Mouse (Mus musculus) yolk sac, embryonic 10.5 days (tissue): ENCODE measurements at regions not wholly inside any gene's neighbourhood (a gene's known extent, or its start where the extent isn't known, plus 50 kb on each side); places are given as distances from the start of the nearest gene placed in this dataset.
A peak's percentile ranks its signal among the peaks of the same experiment; 100 is the strongest.

Experiments
- DNase-seq: peaks from one replicate; pipeline ENCODE4 v3.0.0-alpha.2; 2017; ENCODE audit warnings: low spot score

DNA sequence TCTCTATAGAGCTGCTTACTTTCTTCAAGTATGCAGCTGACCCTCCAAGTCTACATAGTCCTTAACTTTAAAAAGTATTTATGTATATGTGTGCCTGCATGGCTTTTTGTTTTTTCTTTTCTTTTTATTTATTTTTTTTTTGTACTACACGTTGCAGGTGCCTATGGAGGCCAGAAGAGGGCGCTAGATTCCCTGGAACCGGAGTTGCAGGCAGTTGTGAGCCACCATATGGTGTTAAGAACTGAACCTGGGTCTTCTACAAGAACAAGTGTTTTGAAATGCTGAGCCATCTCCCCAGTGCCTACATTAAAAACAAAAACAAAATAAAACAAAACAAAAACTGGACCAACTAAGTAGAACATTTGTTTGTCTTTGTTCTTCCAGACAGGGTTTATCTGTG is 325.9 kb upstream of the Dio3 start:
- DNase-seq, result no peak

DNA sequence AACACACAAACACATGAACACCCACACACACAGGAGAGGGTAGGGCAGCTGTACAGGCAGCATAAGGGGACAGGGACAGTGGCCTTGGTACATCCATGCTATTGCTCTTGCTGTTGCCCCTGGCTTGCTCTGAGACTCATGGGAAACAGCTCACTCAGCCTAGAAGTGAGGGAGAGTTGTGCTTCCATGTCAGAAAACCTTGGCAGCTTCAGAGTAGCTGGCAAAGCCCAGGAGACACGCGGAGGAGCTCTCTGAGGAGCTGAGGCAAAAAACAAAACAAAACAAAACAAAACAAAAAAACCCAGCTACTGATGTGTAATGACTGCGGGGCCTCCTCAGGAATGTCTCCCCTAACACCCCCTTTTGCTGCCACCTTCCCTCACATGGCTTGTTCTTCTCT is 321.6 kb upstream of the Dio3 start:
- no peak for DNase-seq

DNA sequence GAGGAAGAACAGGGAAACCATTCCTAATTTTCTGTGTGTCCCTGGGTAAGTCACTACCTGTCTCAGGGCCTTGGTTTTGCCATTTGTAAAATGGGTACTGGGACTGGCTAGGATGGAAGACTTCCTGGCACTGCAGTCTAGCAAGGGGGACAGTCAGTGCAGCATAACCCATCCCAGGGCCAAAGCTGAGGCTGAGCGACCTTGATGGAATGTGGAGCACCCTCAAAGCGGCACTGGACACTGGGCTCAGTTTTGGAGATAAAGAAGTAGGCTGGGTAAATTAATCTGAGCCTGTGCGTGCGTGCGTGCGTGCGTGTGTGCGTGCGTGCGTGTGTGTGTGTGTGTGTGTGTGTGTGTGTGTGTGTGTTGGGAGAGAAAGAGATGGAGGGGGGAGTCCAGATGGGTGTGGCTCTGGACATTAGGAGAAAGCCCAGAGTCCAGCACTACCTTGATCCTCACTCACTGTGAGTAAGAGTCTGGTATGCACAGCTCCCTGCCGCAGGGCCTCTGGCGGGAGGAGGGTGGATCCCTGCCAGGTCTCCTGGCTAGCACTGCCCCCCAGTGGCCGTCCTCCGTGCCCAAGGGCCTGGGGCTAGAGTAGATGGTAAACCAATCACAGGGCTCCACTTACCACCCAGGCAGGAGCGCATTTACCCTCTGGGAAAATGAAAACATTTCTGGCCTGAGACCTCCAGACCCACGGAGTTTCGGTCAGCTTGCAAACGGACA is 320.3 kb upstream of the Dio3 start:
- peak; percentile 80 for DNase-seq

DNA sequence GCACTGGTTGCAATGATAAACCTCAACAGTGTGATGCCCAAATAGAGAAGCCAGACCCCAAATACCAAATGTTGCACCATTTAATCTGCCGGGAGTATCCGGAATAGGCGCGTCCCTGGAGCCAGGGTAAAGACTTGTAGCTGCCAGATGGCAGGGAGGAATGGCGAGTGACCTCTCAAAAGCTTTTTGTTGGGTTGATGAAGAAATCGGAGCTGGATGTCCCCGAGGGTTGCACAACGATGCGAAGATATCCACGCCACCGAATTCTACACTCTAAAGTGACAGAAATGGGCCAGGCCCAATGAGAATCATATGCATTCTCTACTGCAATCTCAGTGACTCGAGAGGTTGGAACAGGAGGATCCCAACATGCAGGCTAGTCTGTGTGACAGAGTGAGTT is 312.1 kb upstream of the Dio3 start:
- no peak for DNase-seq

DNA sequence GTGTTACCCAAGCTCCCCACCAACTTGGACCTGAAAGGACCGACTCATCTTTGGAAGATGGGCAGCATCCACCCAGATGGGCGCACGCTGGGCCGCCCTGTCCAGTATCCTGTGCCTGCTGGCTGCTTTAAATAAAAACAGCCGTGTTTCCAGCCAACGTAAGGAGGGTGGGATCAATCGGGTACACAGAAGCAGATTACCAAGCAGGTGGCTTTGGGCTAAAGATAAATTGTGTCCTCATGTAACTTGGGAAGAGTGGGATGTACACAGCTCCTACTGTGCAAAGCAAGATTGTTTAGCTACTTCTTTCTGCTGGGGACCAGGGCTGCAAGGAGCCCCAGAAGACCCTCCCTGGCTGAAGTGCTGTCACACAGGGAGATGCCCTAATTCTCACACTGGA is 310.6 kb upstream of the Dio3 start:
- no peak for DNase-seq

DNA sequence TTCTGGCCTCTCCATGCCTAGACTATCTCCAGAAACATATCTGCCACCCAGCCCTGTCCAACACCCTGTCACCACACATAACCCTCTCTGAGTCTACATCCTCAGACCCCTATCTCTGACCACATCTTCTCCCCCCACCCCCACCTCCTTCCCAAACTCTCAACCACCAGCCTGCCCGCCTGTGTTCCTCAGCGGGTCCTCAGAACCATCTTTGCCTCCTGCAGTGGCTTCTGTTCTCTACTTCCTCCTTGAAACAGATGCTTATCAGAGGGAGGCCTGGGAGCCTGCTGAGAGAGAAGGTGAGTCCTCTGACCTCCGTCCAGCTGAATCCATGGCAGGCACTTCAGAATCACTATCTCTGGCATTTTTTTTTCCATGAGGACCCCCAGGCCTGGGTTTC is 307.4 kb upstream of the Dio3 start:
- no peak for DNase-seq

DNA sequence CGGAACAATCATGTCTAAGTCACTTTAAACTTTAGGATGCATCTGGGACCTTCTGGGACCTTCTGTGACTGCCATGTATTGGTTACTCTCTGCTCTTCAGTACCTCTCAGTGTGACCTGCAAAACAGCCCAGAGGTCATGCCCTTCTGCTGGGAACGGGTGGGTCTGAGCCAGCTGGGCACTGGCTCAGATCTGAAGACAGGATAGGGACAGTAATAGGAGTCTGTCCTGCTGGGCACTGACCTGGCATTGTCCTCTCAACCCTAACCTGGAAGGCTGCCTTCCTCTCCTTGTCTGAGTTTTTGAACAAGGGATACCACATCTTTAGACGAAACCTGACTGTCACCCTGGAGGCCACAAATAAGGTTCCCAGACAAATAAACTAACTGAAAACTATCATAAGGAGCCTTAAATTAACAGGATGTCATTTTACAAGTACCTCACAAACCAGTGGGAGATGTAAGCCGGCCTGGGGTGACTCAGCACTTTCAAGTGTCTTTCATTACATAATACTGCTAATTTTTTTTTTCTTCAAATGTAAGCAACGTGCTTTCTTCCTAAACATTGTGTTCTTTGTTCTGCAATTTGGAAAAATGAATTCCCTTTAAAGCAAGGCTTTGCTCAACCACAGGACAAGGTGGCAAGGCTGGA is 306.4 kb upstream of the Dio3 start:
- DNase-seq, result no peak

DNA sequence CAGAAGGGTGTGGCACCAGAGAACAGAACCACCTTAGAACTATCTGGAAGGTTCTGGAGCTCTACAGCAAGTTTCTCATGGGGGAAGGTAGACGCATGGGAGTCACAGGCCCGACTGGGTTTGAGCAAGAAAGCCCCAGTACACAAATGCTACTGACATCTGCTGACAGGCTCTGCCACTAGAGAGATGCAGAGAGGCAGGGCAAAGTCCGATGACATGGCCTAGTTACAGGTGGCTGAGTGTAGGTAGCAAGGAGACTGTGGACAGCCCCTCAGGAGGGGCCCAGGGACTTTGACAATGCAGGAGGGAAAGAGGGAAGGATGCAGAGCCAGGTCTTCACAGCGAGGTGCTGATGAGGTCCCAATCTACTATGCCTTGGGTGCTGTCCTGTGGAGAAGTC is 305.3 kb upstream of the Dio3 start:
- DNase-seq, result peak; percentile 56

DNA sequence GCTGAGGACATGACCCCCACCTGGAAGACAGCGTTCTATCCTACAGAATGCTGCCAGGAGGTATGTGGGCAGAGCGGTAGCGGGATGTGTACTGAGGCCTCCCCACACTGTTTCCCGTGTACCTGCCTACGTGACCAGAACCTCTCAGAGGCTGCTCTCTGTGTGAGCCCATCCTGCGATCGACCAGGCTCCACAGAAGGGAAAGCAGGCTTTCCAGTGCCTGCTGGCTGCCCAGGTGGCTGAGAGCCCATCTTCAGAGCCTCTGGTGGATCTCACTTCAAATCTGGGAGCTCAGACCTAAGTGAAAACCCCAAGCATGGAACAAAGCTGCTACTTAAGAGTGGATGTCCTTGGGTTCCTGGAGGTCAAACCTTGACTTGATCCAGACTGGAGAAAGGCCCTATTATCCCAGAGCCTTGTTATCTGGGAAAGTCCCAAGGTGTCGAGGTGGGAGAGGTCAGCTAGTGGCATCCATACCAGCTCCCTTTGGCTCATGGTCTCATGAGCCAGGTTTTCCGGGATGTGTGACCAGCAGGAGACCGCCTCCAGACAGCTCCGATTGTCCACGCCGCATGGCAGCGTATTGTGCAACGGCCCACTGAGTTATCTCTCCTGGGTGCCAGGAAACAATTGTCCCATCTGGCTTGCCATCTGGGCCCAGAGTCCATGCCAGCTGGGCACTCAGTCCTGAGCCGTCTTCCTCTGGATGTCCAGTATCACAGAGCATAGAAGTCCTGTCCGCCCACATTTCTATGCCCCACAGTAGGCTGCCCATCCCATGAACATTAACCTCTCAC is 303.5 kb upstream of the Dio3 start:
- DNase-seq, result no peak

DNA sequence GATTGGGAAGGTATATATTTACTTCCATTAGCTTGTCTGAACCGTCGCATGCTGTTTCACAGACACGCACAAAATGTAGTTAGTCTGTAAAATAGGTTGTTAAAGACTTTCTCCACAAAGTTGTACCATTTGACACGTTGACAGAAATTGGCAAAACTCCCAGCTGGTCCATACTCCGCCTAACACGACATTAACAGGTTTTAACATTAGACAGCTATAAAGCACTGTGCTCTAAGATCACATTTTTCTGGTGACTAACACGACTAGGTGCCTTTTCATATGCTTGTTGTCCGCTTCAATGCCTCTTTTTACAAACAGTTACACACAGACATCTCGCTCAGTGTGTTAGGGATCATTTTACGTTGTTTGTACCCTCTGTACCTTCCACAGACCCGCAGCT is 294.2 kb upstream of the Dio3 start:
- DNase-seq, result no peak

DNA sequence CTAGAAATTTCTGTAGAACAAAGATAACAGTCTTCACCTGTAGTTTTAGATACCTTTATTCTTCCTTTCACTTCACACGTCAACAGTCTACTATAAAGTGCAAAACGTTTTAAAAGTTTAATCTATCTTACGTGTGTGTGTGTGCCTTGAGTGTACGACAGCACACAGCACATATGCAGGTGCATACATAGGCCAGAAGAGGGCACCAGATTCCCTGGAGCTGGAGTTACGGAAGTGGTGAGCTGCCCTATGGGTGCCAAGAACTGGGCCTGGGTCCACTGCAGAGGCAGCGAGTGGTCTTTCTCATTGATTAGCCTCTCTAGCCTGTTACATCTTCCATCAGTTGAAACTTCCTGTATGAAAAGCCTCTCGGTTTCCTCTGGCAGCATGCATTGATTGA is 285.5 kb upstream of the Dio3 start:
- no peak for DNase-seq

DNA sequence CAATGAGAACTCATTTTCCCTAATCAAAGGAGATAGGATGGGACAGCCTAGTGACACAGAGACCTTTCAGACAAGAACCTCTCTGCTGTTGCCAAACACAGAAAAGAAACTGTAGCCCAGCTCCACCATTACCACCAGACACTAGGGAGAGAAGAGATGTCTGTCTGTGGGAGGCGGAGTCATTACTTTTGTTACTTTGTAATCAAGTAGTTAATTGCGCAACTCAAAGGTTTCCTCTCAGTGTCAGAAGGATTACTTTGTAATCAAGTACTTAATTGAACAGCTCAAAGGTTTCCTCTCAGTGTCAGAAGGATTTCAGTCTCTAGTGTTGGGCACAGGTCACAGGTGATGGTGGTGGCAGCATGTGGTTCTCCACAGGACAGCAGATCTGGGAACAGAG is 276.2 kb upstream of the Dio3 start:
- no peak for DNase-seq

DNA sequence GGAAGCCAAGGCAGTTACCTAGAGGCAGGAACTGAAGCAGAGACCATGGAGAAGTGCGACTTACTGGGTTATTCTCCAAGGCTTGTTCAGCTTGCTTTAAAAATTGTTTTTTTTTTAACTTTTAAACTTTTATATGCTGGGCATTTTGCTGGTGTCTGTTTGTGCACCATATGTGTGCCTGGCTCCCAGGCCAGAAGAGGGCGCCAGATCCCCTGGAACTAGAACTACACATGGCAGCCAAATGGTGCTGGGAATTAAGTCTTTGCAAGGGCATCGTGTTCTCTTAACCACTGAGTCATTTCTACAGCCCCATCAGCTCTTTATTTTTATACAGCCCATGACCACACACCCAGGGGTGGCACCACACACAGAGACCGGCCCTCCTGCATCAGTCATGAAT is 269.7 kb upstream of the Dio3 start:
- no peak for DNase-seq

DNA sequence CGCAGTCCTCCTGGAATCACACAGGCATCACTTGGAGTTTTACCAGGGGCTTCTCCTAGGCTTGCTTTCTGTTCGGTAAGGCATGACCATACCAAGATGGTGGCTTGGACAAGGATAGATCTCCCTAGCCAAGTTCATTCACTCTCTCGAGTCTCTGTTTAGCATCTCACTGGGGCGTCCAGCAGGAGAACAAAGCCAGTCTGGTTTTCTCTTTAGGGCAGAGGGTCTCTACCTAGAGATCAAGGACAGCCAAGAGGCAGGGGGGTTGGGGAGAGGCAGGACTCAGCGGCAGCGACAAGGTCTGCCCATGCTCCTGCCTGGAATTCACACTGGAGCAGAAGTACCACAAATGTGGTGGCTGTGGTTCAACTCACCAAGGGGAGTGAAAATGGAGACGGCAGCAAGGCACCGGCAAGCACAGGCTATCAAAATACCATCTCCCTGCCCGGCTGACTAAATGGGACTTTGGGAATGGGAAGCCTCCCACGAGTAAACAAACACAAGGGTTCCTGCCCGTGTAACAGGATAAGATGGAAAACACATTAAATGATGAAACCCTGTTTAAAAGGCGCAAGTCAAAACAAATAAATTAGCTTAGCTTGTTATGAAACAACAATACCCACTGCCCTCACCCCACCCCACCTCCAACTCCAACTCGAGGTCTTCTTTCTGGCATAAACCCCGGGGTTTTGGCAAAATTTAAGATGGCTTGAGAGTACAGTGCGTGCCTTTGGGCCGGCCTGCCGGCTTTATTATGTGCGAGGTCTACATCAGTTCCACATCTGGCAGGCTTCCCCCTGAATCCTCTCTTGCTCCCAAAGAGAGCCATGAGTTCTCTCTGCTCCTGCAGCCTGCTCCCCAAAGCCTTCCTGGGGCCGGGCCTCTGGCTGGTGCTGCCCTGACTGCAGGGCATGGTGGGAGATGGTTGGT is 258.1 kb upstream of the Dio3 start:
- DNase-seq, result no peak

DNA sequence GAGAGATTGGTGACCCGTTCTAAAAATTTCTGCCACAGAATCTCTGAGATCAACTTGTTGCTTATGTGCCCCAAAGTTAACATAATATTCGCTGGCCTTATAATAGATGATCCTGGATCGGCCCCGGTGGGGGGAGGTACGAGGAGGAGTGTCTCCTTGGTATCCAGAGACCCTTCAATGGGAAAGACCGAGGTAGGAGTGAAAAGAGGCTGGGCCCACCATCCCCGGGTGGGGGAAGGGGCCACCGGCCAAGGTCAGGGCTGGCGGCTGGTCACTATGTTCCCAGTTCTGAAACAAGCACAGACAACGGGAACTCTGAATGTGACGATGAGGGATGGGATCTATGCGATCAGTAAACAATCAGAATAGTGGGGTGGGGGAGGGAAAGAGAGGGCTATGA is 257.2 kb upstream of the Dio3 start:
- no peak for DNase-seq

DNA sequence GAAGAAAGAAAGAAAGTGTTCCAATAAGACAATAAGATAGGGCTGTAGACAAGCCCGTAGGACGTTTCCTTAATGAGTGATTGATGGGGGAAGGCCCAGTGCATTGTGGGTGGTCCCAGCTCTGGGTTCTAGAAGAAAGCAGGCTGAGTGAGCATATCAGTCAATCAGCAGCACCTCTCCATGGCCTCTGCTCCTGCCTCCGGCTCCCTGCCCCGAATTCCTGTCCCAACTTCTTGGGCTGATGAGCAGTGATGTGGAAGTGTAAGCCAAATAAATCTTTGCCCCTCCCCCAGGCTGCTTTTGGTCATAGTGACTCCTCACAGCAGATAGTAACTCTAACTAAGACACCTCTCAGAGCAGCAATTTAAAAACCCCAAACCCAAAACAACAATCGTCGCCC is 256.2 kb upstream of the Dio3 start:
- DNase-seq, result peak; percentile 9

DNA sequence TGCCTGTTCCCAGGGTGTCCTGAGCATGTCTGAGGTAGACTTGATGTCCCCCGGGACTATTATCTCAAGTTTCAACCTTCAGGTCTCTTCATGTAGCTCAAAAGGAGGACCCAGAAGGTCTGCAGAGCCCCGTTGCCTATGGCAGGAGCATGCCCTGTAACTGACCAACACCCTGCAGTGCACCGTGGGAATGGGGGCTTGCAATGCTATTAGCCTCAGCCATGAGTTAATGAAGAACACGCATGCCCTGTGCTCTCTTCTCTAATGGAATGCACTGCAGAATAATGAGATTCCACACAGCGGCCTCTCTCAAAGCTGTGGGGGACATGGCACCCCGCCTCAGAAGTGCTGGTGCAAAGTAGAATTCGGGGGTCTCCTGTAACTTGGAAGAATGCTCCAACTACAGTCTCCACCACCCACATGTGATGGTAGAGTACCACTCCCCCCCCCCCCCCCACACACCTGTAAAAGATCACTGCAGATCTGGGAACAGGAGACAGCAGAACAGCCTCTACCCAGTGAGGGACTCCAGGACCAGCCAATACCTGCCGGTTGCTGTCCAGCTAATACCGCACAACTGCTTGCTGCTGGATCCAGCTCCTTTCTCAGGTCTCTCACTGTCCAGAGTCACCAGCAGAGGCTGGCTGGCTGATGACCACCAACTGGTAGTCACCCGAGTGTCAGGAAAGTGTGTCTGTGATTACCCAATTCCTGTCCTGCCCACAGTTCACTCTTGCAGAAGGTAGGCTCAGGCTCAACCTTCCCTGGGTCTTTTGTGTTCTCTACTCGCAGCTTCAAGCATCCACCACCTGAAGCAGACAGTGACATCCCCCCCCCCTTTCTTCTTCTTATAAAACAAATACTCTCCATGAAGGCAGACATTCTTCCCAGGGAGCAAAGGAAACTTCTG is 255.4 kb upstream of the Dio3 start:
- DNase-seq, result peak; percentile 38

DNA sequence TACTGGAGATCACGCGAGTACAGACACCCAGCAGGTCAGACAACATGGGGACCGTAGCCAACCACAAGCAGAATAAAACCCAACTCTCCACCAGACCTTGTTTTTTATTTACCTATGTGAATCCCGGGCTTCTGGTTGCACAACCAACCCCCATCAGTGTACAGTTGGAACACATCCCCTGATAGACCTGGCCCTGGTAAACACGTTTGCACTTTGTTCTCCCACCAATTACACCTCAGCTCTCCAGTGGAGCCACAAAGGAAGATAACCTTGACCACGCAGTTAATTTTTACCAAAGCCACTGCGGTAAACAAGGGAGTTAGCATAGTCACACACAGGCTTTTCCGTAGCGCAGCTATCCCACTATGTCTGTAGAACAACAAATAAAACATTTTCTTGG is 254.6 kb upstream of the Dio3 start:
- peak; percentile 85 for DNase-seq

DNA sequence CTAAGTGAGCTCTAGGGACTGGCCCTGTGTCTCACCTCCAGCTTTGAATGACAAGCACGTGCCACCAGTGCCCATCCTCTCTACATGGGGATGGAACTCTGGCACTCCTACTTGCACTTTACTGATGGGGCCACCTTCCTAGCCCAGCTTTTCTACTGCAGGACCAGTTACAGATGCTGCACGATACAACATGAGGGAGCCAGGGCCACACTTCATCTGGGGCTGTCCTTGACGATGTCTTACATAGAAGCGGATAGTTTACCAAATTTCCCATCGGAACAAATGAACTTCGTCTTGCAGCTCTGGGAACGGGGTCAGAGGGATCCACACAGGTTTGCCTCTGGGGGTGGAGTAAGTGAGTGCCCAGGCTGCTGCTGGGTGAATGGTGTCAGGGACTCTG is 253.7 kb upstream of the Dio3 start:
- no peak for DNase-seq

DNA sequence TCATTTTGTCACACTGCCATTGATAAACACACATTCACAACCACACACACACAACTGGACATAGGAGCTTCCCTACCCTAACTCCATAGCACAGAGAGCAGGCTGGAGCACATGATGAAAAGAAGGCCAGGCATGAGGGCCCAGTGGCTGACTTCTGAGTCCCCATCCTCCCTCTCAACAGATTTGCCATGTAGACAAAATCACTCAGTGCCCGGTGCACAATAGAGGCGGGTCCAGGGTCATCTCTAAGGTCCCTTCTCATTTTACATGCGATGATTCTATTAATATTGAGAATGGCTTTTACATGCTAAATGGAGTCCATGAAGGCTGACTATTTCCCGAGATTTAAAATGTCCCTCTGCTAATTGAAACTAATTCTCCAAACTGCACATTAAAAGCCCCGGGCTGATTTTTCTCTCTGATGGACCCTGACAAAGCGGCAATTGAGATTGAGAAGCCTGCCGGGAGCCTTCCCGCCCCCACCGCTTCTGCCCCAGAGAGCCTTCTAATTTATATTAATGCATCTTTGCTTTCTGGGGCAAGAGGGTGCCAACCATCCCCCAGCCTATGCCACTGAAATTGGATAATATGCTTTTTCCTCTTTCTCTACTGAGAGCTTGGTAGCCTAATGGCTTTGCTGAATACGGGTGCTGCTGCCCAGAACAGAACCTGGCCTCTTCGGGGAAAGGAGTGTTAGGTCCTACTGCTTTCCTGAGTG is 252.7 kb upstream of the Dio3 start:
- no peak for DNase-seq
